Comparison of ENCODE assay signal across 12 mouse cellular contexts in the genomic region with DNA sequence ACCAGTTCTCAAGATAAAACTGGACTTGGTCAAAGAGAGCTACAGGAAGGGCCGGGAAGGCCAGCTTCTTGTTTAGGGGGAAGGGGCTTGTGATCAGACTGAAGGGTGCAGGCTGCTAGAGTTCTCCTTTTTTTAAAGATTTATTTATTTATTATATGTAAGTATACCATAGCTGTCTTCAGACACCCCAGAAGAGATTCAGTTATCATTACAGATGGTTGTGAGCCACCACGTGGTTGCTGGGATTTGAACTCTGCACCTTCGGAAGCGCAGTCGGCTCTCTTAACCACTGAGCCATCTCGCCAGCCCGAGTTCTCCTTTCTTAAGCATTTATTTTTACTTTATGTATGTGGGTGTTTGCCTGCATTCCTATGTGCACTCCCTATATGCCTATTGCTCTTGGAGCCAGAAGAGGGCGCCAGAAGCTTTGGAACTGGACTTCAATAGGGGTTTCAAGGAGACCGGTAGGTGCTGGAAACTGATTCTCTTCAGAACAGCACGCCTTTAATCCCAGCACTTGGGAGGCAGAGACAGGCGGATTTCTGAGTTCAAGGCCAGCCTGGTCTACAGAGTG. TPM values are rescaled to one million over a fixed set of nuclear protein-coding genes. Genes with fewer than 3 reads are reported as not detected.
A peak's percentile ranks its signal among the peaks of the same experiment; 100 is the strongest.
DNase-seq lines count a peak whose midpoint lies in the region; ATAC-seq and TF ChIP-seq lines count a peak whose summit lies in the region.
"Had no signal": no experiment of that assay in that cellular context is flagged by ENCODE, and none has a peak within 500 bp of the region (broad histone marks: within the 10 kb centered on the region; RNA-seq: fewer than 3 reads in every experiment).

No protein-coding gene starts in this region.

- peaks cover 40% of the 10 kb centered on the region for H3K36me3 ChIP-seq in lung, embryonic 14.5 days (ENCODE audit: insufficient read depth)
- H3K36me3 ChIP-seq in MEL (ENCODE audit: control insufficient read depth in 1 of 2, insufficient read depth in 2 of 2, low read length in 2 of 2): peaks cover 0 to 4% of the 10 kb centered on the region in 2 experiments; a peak in 2 of 4 replicates

- intact Hi-C loops in left cerebral cortex, postnatal 4 days (cut with DNase I): no loop called here

- peaks cover 6% of the 10 kb centered on the region; the same call in 1 of the 2 replicates for H3K9me3 ChIP-seq in lung, embryonic 14.5 days (ENCODE audit: low read depth, low read length)
- H3K9me3 ChIP-seq in MEL (replicated peaks; ENCODE audit: insufficient read depth, low read length): no peaks in the 10 kb centered on the region

- 70% methylated on average over 11 of the region's 11 CpGs for WGBS in lung, embryonic 14.5 days

- TF ChIP-seq POLR2A in MEL (IDR thresholded peaks at IDR 0.05; ENCODE audit: control insufficient read depth in 1 of 2, insufficient read depth in 1 of 2, low read depth in 1 of 2, low read length in 2 of 2, poor library complexity in 1 of 2): no peak

- H3K9ac ChIP-seq in lung, embryonic 14.5 days: no peak overlapping the region
- no peak overlapping the region for H3K9ac ChIP-seq in MEL (ENCODE audit: control insufficient read depth, low read depth, low read length, poor library complexity, severe bottlenecking)

- no peaks in the 10 kb centered on the region for H3K4me1 ChIP-seq in lung, embryonic 14.5 days (ENCODE audit: insufficient read depth)
- H3K4me1 ChIP-seq in MEL (ENCODE audit: control insufficient read depth in 1 of 2, insufficient read depth in 2 of 2, low read length in 2 of 2): no peaks in the 10 kb centered on the region

- no peak overlapping the region for H3K4me3 ChIP-seq in lung, embryonic 14.5 days (ENCODE audit: low read depth, low read length)
- no peak overlapping the region for H3K4me3 ChIP-seq in MEL (ENCODE audit: control insufficient read depth in 1 of 2, insufficient read depth in 1 of 2, low read depth in 2 of 2, low read length in 2 of 2)

- no peaks in the 10 kb centered on the region for H3K27me3 ChIP-seq in lung, embryonic 14.5 days (ENCODE audit: insufficient read depth, low read length)
- no peaks in the 10 kb centered on the region for H3K27me3 ChIP-seq in MEL (ENCODE audit: control insufficient read depth in 1 of 2, insufficient read depth in 2 of 2, low read length in 2 of 2)

- H3K79me2 ChIP-seq in MEL (ENCODE audit: control insufficient read depth, insufficient read depth, low read length, poor library complexity): no peaks in the 10 kb centered on the region; the same call in 1 of the 2 replicates

- peak; percentile 56 for TF ChIP-seq CTCF in lung, embryonic 14.5 days (IDR thresholded peaks at IDR 0.05; ENCODE audit: low read depth)
- TF ChIP-seq CTCF in MEL (IDR thresholded peaks at IDR 0.05 in 2 of 3, conservative IDR thresholded peaks at IDR 0.05 in 1 of 3; ENCODE audit: control insufficient read depth in 1 of 3, insufficient read depth in 1 of 3, low read depth in 2 of 3, low read length in 3 of 3, poor library complexity in 1 of 3, severe bottlenecking in 1 of 3): peak; percentile 70 to 79 (median 74)

- no peak overlapping the region for H3K4me2 ChIP-seq in lung, embryonic 14.5 days

- DNase-seq in heart, adult 11 months: peak; percentile 82
- DNase-seq in heart, adult 8-10 months (ENCODE audit: low spot score): no peak
- peak; percentile 52 for DNase-seq in lung, embryonic 14.5 days
- no peak for DNase-seq in lung, postnatal 10 days
- DNase-seq in MEL (ENCODE audit: low read depth, low spot score): peak; percentile 92
- DNase-seq in retina, embryonic 14.5 days (ENCODE audit: low spot score): peak; percentile 48
- DNase-seq in gastrocnemius, adult 18-20 months (ENCODE audit: low spot score): no peak
- no peak for DNase-seq in left cerebral cortex, postnatal 4 days
- DNase-seq: cerebellum, postnatal 10 days; lung, adult 2 months; midbrain, embryonic 14.5 days had no signal

- ATAC-seq in lung, embryonic 14.5 days (ENCODE audit: insufficient read depth): no peak
- ATAC-seq: intestine, embryonic 16.5 days had no signal

- peak; percentile 82 for TF ChIP-seq RAD21 in MEL (IDR thresholded peaks at IDR 0.05; ENCODE audit: low read depth, low read length)

- H3K27ac ChIP-seq in lung, embryonic 14.5 days (ENCODE audit: low read depth): no peak overlapping the region
- H3K27ac ChIP-seq in MEL (ENCODE audit: control insufficient read depth, low read depth, low read length): no peak overlapping the region

- no peak for TF ChIP-seq EP300 in MEL (IDR thresholded peaks at IDR 0.05; ENCODE audit: low read depth in 1 of 2, low read length in 2 of 2)

TF ChIP-seq in MEL, 35 proteins besides CTCF, POLR2A, EP300 and RAD21 (continues in another document):
- TF ChIP-seq TCF12 (IDR thresholded peaks at IDR 0.05; ENCODE audit: low read depth, low read length) (peak; percentile 33; the same call in 1 of the 2 replicates), USF2 (IDR thresholded peaks at IDR 0.05; ENCODE audit: borderline replicate concordance in 1 of 2, insufficient read depth in 1 of 2, low read depth in 1 of 2, low read length in 2 of 2) (no peak), TBP (IDR thresholded peaks at IDR 0.05; ENCODE audit: low read depth, low read length) (peak; percentile 98), ZC3H11A (IDR thresholded peaks at IDR 0.05; ENCODE audit: low read depth, low read length) (peak; percentile 73), POLR2AphosphoS2 (IDR thresholded peaks at IDR 0.05; ENCODE audit: low read length) (no peak), MAFK (IDR thresholded peaks at IDR 0.05; ENCODE audit: borderline replicate concordance, low read depth, low read length) (peak; percentile 62), MAZ (IDR thresholded peaks at IDR 0.05; ENCODE audit: low read depth, low read length) (0 out of 2 replicates have a peak, but pooled peaks have one; percentile 60), MYC (IDR thresholded peaks at IDR 0.05; ENCODE audit: low read depth, low read length) (peak; percentile 80), NELFE (IDR thresholded peaks at IDR 0.05; ENCODE audit: low read depth, low read length) (no peak), MXI1 (IDR thresholded peaks at IDR 0.05; ENCODE audit: low read depth, low read length) (peak; percentile 60; the same call in 1 of the 2 replicates), HCFC1 (IDR thresholded peaks at IDR 0.05; ENCODE audit: low read depth, low read length) (peak; percentile 51; the same call in 1 of the 2 replicates), ZNF384 (IDR thresholded peaks at IDR 0.05; ENCODE audit: low read depth, low read length) (no peak), CHD1 (IDR thresholded peaks at IDR 0.05; ENCODE audit: low read depth, low read length) (no peak), RCOR1 (IDR thresholded peaks at IDR 0.05; ENCODE audit: low read depth, low read length) (peak; percentile 36; the same call in 1 of the 2 replicates), ZKSCAN1 (IDR thresholded peaks at IDR 0.05; ENCODE audit: low read depth, low read length) (0 out of 2 replicates have a peak, but pooled peaks have one; percentile 50), UBTF (IDR thresholded peaks at IDR 0.05; ENCODE audit: borderline replicate concordance, insufficient read depth, low read depth, low read length) (no peak), GATA1 (IDR thresholded peaks at IDR 0.05; ENCODE audit: low read depth, low read length) (no peak), BHLHE40 (IDR thresholded peaks at IDR 0.05; ENCODE audit: borderline replicate concordance, low read depth, low read length) (no peak), JUND (IDR thresholded peaks at IDR 0.05; ENCODE audit: low read depth, low read length) (no peak)

RNA-seq across cellular contexts. Expression of a gene that starts 15.9 kb away (rescaled TPM):
- total RNA-seq in heart, adult 8-10 months (2022): 10 to 100 TPM; 12.3 to 17.0 (median 13.8) TPM
- 53.7 and 55.1 TPM in 2 replicates for polyA plus RNA-seq in lung, embryonic 14.5 days (2014; fragmentation: Nextera tagmentation; extraction: Ambion mirVana)
- 39.3 and 41.9 TPM in 2 replicates for total RNA-seq in MEL (2012; rRNA removed)
- 100 to 1,000 TPM in 1 of 2 experiments, 10 to 100 TPM in 1; 27.8 to 135 TPM for polyA plus RNA-seq in MEL (2012; ENCODE audit: insufficient read depth in 1 of 2, insufficient read length in 2 of 2, low read depth in 1 of 2, low replicate concordance in 2 of 2, missing spikeins in 1 of 2)
- total RNA-seq in gastrocnemius, adult 18-20 months (2021): 10 to 100 TPM; 14.9 to 15.1 TPM
- 10 to 100 TPM; 42.9 to 46.7 TPM for total RNA-seq in left cerebral cortex, postnatal 4 days (2021)

RNA-seq across cellular contexts. Expression of a gene that starts 16.2 kb away (rescaled TPM):
- 10 to 100 TPM; 37.1 to 51.0 (median 42.0) TPM for total RNA-seq in heart, adult 8-10 months (2022)
- 86.7 and 87.7 TPM in 2 replicates for polyA plus RNA-seq in lung, embryonic 14.5 days (2014; fragmentation: Nextera tagmentation; extraction: Ambion mirVana)
- 299 and 357 TPM in 2 replicates for total RNA-seq in MEL (2012; rRNA removed)
- 100 to 1,000 TPM; 632 to 842 TPM for polyA plus RNA-seq in MEL (2012; ENCODE audit: insufficient read depth in 1 of 2, insufficient read length in 2 of 2, low read depth in 1 of 2, low replicate concordance in 2 of 2, missing spikeins in 1 of 2)
- total RNA-seq in gastrocnemius, adult 18-20 months (2021): 10 to 100 TPM; 15.5 to 15.8 TPM
- 100 to 1,000 TPM; 151 to 153 TPM for total RNA-seq in left cerebral cortex, postnatal 4 days (2021)

RNA-seq across cellular contexts. Expression of a gene that starts 25.5 kb away (rescaled TPM):
- 1 to 10 TPM; 5.3 to 6.7 (median 6.1) TPM for total RNA-seq in heart, adult 8-10 months (2022)
- 6.0 and 6.5 TPM in 2 replicates for polyA plus RNA-seq in lung, embryonic 14.5 days (2014; fragmentation: Nextera tagmentation; extraction: Ambion mirVana)
- total RNA-seq in MEL (2012; rRNA removed): 11.4 and 11.5 TPM in 2 replicates
- 10 to 100 TPM in 1 of 2 experiments, not detected in 1; 13.2 TPM for polyA plus RNA-seq in MEL (2012; ENCODE audit: insufficient read depth in 1 of 2, insufficient read length in 2 of 2, low read depth in 1 of 2, low replicate concordance in 2 of 2, missing spikeins in 1 of 2)
- 1 to 10 TPM; 3.6 to 3.9 TPM for total RNA-seq in gastrocnemius, adult 18-20 months (2021)
- total RNA-seq in left cerebral cortex, postnatal 4 days (2021): 1 to 10 TPM; 4.3 to 4.5 TPM

RNA-seq across cellular contexts. Expression of a gene that starts 30.5 kb away (rescaled TPM):
- 10 to 100 TPM; 14.8 to 19.0 (median 16.0) TPM for total RNA-seq in heart, adult 8-10 months (2022)
- polyA plus RNA-seq in lung, embryonic 14.5 days (2014; fragmentation: Nextera tagmentation; extraction: Ambion mirVana): 16.0 and 17.8 TPM in 2 replicates
- 4.1 TPM in 2 replicates for total RNA-seq in MEL (2012; rRNA removed)
- 10 to 100 TPM in 1 of 2 experiments, not detected in 1; 10.8 TPM for polyA plus RNA-seq in MEL (2012; ENCODE audit: insufficient read depth in 1 of 2, insufficient read length in 2 of 2, low read depth in 1 of 2, low replicate concordance in 2 of 2, missing spikeins in 1 of 2)
- 10 to 100 TPM; 11.9 to 12.6 TPM for total RNA-seq in gastrocnemius, adult 18-20 months (2021)
- total RNA-seq in left cerebral cortex, postnatal 4 days (2021): 10 to 100 TPM; 25.6 to 27.1 TPM

RNA-seq across cellular contexts. Expression of a gene that starts 46.8 kb away (rescaled TPM):
- 10 to 100 TPM; 18.4 to 19.6 (median 18.7) TPM for total RNA-seq in heart, adult 8-10 months (2022)
- 99.3 and 105 TPM in 2 replicates for polyA plus RNA-seq in lung, embryonic 14.5 days (2014; fragmentation: Nextera tagmentation; extraction: Ambion mirVana)
- 276 and 294 TPM in 2 replicates for total RNA-seq in MEL (2012; rRNA removed)
- polyA plus RNA-seq in MEL (2012; ENCODE audit: insufficient read depth in 1 of 2, insufficient read length in 2 of 2, low read depth in 1 of 2, low replicate concordance in 2 of 2, missing spikeins in 1 of 2): 100 to 1,000 TPM; 213 to 753 TPM
- total RNA-seq in gastrocnemius, adult 18-20 months (2021): 10 to 100 TPM; 22.4 to 24.7 TPM
- total RNA-seq in left cerebral cortex, postnatal 4 days (2021): 10 to 100 TPM; 47.8 to 56.4 TPM

Comparison
In these comparisons a context has a peak if more than half of its experiments do, and no peak if none do; other contexts are left out.
1. DNase-seq: peak in heart, adult 11 months (single experiment), lung, embryonic 14.5 days (single experiment), MEL (single experiment) and retina, embryonic 14.5 days (single experiment); none in heart, adult 8-10 months (single experiment), lung, postnatal 10 days (single experiment), gastrocnemius, adult 18-20 months (single experiment) and left cerebral cortex, postnatal 4 days (single experiment).